Mouse (Mus musculus): ENCODE data around the gene Serpina11. TPM values are rescaled to one million over a fixed set of nuclear protein-coding genes. Genes with fewer than 3 reads are reported as not detected.

Gene Serpina11
- total RNA-seq (2021): not detected

DNA sequence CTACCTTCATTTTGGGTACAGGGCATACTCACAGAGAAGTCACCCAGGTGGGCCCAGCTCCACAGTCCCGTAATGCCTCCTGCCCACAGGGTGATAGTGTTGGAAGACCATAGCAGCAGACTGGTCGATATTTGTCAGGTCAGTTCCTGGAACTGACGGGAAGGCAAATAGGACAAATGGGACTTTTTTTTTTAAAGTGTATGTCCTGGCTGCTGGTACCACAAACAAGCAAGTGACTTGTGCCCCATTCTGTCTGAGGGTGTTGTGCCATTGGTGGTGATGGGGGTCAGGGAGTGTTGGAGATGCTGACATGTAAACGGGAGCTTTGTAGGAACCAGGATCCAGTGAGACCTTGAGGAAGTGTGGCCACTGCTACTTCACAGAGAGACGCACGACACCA, at the start of gene Serpina11:
TSS of gene Serpina11 (minus strand) at position 101 of the 400 bp plus-strand sequence.
- intact Hi-C loops (cut with DNase I): loop anchor here (10.0 kb wide), 1 partner anchor 185 kb away; no protein-coding TSS in a partner anchor
- DNase-seq: no peak

GRCm38 (mm10) chr12:104038181-104038580, 48.4 kb upstream of the Serpina11 start:
- intact Hi-C loops (cut with DNase I): no loop called here
- DNase-seq: no peak

DNA sequence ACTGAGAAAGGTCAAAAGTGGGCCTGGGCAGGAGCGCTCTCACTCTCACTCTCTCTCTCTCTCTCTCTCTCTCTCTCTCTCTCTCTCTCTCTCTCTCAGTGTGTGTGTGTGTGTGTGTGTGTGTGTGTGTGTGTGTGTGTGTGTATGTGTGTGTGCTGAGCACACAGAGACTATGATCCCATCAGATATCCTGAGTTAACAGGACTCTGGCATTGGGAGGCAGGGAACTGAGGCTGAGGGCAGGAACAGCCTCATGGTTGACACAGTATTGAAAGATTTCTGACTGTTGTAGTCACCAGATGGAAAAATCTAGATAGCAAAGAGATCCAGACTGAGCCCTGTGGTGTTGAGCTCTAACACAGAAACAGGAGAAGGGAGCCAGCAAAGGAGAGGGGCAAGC, 44.0 kb upstream of the Serpina11 start:
- no peak for DNase-seq
- intact Hi-C loops (cut with DNase I): no loop called here

DNA sequence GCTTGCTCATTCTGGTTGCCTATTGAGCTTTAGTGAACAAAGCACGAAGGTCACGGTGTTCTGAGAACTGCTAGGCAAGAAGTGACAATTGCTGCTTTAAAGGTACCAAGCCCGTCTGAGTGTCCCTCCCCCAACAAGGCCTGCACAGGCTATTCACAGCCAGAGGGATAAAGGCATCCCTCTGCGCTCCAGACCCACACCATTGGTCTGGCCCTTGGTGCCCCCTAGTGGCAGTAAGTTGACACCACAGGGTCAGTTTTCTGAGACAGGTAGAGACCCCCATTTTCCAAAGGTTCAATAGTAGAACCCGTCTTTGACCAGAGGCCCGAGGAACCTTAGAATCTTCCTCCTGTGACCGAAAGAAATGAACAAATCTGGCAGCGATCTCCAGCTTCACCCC, 40.2 kb upstream of the Serpina11 start:
- DNase-seq: peak; percentile 37
- intact Hi-C loops (cut with DNase I): loop anchor here (1.0 kb wide), 1 partner anchor 35 kb away; no protein-coding TSS in a partner anchor

GRCm38 (mm10) chr12:104015280-104015679, 25.5 kb upstream of the Serpina11 start:
- intact Hi-C loops (cut with DNase I): no loop called here
- DNase-seq: no peak

GRCm38 (mm10) chr12:104013620-104014019, 23.9 kb upstream of the Serpina11 start, which contains the start of gene Serpina9:
Serpina9 (minus strand) TSS chr12:104013755.
- no peak for DNase-seq
- intact Hi-C loops (cut with DNase I): no loop called here

GRCm38 (mm10) chr12:104004689-104005088, 14.9 kb upstream of the Serpina11 start:
- DNase-seq: no peak
- intact Hi-C loops (cut with DNase I): no loop called here

DNA sequence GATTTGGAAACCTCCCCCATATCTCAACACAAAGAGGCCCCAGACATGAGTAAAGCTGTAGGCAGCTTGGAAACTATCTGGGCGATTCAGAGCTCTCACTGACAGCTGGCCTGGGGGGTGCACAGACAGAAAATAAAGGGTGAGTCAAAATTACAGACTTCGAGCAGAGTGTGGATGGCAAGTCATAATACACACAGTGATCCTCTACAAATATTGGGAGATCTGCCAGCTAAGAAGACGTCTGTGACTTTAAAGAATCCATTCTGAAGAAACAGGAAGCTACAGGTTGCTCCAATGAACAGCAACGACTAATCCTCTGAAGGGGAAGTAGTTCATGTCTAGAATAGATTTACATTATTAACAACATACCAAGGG, 13.5 kb upstream of the Serpina11 start:
- DNase-seq: no peak
- intact Hi-C loops (cut with DNase I): no loop called here

GRCm38 (mm10) chr12:104002569-104003237, 12.9 kb upstream of the Serpina11 start:
- intact Hi-C loops (cut with DNase I): no loop called here
- peak; percentile 34 to 47 for DNase-seq

- intact Hi-C loops (cut with DNase I): no loop called here
- DNase-seq: no peak
Observed at GRCm38 (mm10) chr12:104000594-104000993, 10.8 kb upstream of the Serpina11 start.

DNA sequence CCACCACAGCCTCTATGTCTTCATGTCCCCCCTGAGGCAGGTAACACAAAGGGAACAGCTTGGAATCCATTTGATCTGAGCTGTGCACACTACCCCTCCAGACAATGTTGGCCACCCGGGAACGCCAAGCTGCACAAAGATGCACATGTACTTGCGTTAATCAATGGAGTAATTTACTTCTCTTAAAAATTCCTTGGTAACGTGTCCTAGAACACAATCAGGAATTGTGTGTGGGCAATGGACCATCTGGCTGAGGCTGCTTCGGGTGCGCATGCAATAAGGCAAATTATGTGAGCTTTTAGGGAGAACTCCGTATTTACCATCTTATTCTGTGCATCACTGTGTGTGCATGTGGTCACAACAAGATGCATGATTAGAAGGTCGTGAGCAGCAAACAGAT, 9.9 kb upstream of the Serpina11 start:
- intact Hi-C loops (cut with DNase I): loop anchor here (10.0 kb wide), 1 partner anchor 175 kb away; no protein-coding TSS in a partner anchor
- DNase-seq: no peak

DNA sequence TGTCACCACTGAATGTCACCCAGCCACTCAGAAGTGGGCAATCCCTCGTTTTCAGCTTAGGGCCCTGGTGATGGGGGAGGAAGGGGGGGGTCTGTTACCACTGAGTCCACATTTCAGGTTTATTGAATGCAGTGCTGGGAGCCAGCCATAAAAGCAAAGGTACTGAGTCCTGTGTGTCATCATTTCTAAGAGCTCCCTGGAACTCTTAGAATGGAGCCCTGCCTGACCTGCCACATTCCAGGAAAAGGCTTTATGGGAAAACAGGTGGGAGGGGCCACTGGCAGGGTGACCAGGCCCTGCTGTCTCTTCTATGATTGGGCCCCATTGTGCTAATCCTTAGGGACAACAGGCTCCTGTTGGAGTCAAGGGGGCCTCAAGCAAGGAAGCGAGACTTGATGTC, 6.8 kb upstream of the Serpina11 start:
- intact Hi-C loops (cut with DNase I): loop anchor here (10.0 kb wide), 1 partner anchor 178 kb away; no protein-coding TSS in a partner anchor
- DNase-seq: no peak

DNA sequence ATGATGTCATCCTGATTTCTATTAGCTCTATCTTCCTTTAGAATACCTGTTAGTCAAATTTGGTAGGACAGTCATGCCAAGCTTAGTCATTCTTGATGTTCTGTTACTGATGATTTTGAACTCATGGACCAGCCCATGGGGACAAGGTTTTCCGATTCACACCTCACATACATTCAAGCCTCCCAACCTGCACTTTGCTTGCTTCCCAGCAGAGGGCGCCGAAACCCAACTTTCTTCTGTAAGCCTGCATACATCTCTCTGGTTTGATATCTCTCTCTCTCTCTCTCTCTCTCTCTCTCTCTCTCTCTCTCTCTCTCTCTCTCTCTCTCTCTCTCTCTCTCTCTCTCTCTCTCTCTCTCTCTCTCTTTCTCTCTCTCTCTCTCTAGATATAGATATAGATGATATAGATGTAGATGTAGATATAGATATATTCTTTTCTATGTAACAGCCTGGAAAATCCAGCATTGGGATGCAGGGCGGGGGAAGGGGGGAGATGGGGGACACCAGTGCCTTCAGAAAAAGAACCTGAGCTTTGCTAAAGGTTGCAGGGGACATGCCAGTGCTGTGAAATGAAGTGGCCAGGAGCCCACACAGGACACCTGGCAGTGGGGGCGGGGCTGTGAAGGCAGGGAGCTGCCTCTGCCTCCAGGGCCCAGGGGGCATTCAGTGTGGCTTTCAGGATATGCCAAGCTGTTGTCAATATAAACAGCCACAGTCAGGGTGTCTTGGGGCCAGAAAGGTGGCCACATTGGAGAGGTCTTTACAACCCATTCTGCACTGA, 5.7 kb upstream of the Serpina11 start:
- DNase-seq: peak; percentile 57 to 79
- intact Hi-C loops (cut with DNase I): loop anchor here (1.0 to 10.0 kb wide), 4 partner anchors 35 to 423 kb away; no protein-coding TSS in a partner anchor

GRCm38 (mm10) chr12:103992945-103993344, 3.2 kb upstream of the Serpina11 start:
- no peak for DNase-seq
- intact Hi-C loops (cut with DNase I): loop anchor here (10.0 kb wide), 1 partner anchor 182 kb away; no protein-coding TSS in a partner anchor

- DNase-seq: no peak
- intact Hi-C loops (cut with DNase I): no loop called here
Observed at GRCm38 (mm10) chr12:103989514-103989767, 316 bp downstream of the Serpina11 start.

DNA sequence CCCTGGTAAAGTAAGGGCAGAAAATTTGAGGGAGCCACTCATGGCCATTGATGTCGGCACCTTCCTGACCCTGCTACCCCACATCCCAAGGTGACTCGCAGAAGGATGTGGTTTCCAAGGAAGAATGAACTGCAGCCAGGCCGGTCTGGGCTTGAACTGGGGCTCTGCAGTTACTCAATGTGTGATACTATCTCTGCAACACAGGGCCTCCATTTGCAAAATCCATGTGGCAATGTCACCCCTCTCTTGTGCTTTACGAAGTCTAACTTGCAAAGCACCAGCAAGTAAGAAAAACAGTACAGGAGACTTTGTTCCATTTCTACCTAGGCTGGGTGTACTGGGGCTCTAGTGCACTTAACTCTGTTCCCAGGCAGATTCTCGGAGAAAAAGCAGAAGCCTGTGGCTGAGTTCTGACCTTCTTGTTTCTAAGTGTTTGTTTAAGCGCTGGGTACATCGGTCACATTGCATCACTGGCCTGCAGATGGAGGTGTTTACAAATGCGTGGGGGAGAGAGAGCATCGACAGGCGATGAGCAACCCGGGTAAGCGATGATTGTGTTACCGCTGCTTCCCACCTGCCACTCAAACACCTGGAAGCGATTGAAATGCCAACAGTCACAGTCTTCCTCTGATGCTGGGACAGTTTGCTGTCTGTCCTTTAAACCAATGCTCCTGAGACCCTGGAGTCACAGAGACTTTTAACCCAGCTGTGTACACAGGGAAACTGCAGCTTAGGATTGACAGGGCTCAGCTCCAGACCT, 823 bp downstream of the Serpina11 start:
- intact Hi-C loops (cut with DNase I): no loop called here
- no peak for DNase-seq

GRCm38 (mm10) chr12:103985868-103986267, 3.9 kb downstream of the Serpina11 start:
- DNase-seq: no peak
- intact Hi-C loops (cut with DNase I): no loop called here

DNA sequence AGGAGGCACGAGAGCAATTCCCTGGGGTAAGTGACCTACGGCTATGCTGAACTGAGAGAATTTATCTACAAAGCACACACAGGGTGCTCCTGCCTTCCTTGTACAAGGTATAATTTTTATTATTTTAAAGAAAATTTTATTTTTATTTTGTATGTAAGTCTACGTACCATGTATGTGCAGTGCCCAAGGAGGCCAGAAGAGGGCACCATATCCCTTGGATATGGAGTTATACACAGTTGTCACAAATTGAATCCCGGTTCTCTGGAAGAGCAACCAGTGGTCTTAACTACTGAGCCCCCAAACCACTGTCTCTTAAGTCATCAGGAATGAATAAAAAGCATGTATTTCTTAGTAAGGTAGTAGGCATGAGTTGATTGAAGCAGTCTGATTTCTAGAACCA, 4.8 kb downstream of the Serpina11 start:
- DNase-seq: peak; percentile 32 to 60
- intact Hi-C loops (cut with DNase I): no loop called here

DNA sequence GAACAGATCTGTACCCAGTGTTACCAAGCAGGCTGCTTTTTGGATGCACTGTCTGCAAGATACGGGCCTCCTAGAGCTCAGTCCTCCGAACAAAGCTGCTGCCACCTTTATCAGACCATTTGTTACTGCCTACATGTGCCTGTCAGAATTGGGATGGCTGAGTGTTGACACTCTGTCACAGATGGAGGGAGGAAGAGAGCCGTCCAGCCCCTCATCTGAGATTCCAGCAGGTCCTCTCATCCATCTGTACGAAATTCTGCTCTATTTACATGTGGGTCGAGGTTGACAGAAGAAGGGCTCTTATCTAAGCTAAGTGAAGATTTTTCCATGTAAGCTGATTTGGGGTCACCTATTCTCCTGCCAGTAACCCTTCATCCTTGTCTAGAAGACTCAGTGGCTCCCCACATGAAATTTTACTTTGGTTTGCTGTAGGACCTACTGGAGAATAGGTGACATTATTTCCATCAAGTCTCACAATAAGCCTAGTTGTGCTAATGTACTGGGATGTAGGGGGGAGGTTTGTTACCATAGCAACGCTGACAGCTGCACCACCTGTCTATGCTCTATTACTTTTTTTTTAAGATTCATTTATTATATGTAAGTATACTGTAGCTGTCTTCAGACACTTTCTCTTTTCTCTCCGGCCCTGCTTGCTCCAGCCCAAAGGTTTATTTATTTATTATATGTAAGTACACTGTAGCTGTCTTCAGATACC, 8.0 kb downstream of the Serpina11 start:
- no peak for DNase-seq
- intact Hi-C loops (cut with DNase I): no loop called here

DNA sequence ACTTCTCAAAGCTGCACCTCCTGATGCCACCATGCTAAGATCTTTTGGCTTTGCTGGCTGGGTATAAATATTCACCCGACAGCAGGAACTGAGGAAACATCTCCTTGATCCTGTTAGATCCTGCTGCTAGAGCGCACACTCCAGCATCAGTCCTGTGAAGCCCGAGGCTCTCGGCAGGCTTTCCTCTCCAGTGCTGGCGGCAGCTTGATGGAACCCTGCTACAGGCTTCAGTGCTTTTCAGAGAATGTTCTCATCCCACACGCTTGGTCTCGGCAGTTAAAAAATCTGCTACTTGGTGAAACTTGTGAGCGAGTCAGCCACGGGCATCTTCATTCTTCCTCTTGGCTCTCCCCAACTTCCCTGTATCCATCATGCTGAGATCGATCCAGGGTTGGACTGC, 11.5 kb downstream of the Serpina11 start:
- intact Hi-C loops (cut with DNase I): no loop called here

DNA sequence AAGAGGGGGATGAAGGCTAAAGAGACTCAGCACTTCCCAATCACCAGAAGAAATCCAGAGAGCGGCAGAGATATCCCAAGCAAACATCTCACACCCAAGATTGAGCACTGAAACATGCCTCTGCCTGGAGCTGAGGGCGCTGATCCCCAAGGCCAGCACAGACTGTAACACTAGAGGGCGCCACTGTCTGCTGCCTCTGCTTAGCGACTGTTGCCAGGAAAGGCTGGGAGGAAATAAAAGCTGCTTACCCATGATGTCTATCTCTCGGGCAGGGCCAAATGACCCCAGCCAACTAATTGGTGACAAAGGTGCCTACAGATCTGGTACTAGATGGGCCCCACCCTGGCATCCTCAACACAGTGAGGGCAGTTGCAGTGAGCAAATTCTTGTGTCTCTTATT, 11.9 kb downstream of the Serpina11 start:
- DNase-seq: no peak

More for the DNA sequence above, 11.5 kb downstream of the Serpina11 start:
- DNase-seq: no peak

More for the DNA sequence above, 11.9 kb downstream of the Serpina11 start:
- intact Hi-C loops (cut with DNase I): no loop called here
